Mouse (Mus musculus): ENCODE results near the gene Map4k4.

The Map4k4 gene

GRCm38 (mm10) chr1:39993921-39994320 lies 93.2 kb downstream of the Map4k4 start:
- CTCF ChIA-PET, result interaction anchor here in 1 of 4 experiments (0.8 kb wide), 1 partner anchor 36 kb away, joined by 3 read pairs; no protein-coding TSS in a partner anchor
- POLR2A ChIA-PET, result interaction anchor here in 2 of 4 experiments (0.9 to 1.6 kb wide), 2 partner anchors 13 kb away, joined by 3 to 5 read pairs; no protein-coding TSS in a partner anchor

GRCm38 (mm10) chr1:39995593-39995992 lies 94.9 kb downstream of the Map4k4 start:
- ChIA-PET POLR2A (interaction anchor here in 1 of 4 experiments (0.6 to 1.0 kb wide), 3 partner anchors 8 to 1214 kb away, joined by 3 read pairs; no protein-coding TSS in a partner anchor), CTCF (no interaction called here)

GRCm38 (mm10) chr1:40000476-40000875 lies 99.8 kb downstream of the Map4k4 start:
- ChIA-PET POLR2A (interaction anchor here in 3 of 4 experiments (0.9 to 1.9 kb wide), 6 partner anchors 10 to 213 kb away, joined by 3 to 4 read pairs (median 3); no protein-coding TSS in a partner anchor), CTCF (interaction anchor here in 2 of 4 experiments (0.5 to 1.5 kb wide), 8 partner anchors 8 to 521 kb away, joined by 3 to 4 read pairs (median 3); no protein-coding TSS in a partner anchor)

- POLR2A ChIA-PET, result interaction anchor here in 3 of 4 experiments (0.9 to 2.1 kb wide), 5 partner anchors 11 to 213 kb away, joined by 3 to 6 read pairs (median 4); no protein-coding TSS in a partner anchor
These were observed 100.2 kb downstream of the Map4k4 start for GRCm38 (mm10) chr1:40000899-40001298.

GRCm38 (mm10) chr1:40002129-40002727 lies 101.5 kb downstream of the Map4k4 start:
- CTCF ChIA-PET, result interaction anchor here in 2 of 4 experiments (0.6 to 1.2 kb wide), 6 partner anchors 16 to 132 kb away, joined by 3 to 5 read pairs (median 3); no protein-coding TSS in a partner anchor
- POLR2A ChIA-PET, result interaction anchor here in 3 of 4 experiments (0.8 to 2.1 kb wide), 4 partner anchors 13 to 157 kb away, joined by 3 to 6 read pairs (median 4); no protein-coding TSS in a partner anchor

More at GRCm38 (mm10) chr1:40000899-40001298, 100.2 kb downstream of the Map4k4 start:
- CTCF ChIA-PET, result interaction anchor here in 3 of 4 experiments (0.5 to 1.5 kb wide), 13 partner anchors 9 to 703 kb away, joined by 3 to 9 read pairs (median 4); partner anchors contain the start of gene Il18r1 (in 1 of the 3)

- POLR2A ChIA-PET, result interaction anchor here in 1 of 4 experiments (0.6 to 1.6 kb wide), 2 partner anchors 13 to 942 kb away, joined by 3 to 5 read pairs; no protein-coding TSS in a partner anchor
- CTCF ChIA-PET, result interaction anchor here in 2 of 4 experiments (0.5 kb wide), 2 partner anchors 42 to 400 kb away, joined by 3 to 8 read pairs; no protein-coding TSS in a partner anchor
These were observed 105.4 kb downstream of the Map4k4 start for GRCm38 (mm10) chr1:40006043-40006651.

- ChIA-PET POLR2A (interaction anchor here in 3 of 4 experiments (0.7 to 1.3 kb wide), 3 partner anchors 10 to 77 kb away, joined by 3 read pairs; no protein-coding TSS in a partner anchor), CTCF (interaction anchor here in 1 of 4 experiments (0.6 kb wide), 1 partner anchor 85 kb away, joined by 10 read pairs; no protein-coding TSS in a partner anchor)
These were observed 107.3 kb downstream of the Map4k4 start for GRCm38 (mm10) chr1:40007962-40008471.

- CTCF ChIA-PET, result no interaction called here
- POLR2A ChIA-PET, result no interaction called here
These were observed 112.0 kb downstream of the Map4k4 start for GRCm38 (mm10) chr1:40012696-40013095.

GRCm38 (mm10) chr1:40015066-40015678 lies 114.5 kb downstream of the Map4k4 start:
- ChIA-PET CTCF (no interaction called here), POLR2A (interaction anchor here in 2 of 4 experiments (0.6 to 1.6 kb wide), 3 partner anchors 13 to 1058 kb away, joined by 3 to 6 read pairs (median 4); no protein-coding TSS in a partner anchor)

- ChIA-PET CTCF (interaction anchor here in 1 of 4 experiments (0.7 kb wide), 1 partner anchor 19 kb away, joined by 3 read pairs; no protein-coding TSS in a partner anchor), POLR2A (interaction anchor here in 1 of 4 experiments (1.1 to 1.2 kb wide), 2 partner anchors 12 to 18 kb away, joined by 3 read pairs; no protein-coding TSS in a partner anchor)
These were observed 120.9 kb downstream of the Map4k4 start for GRCm38 (mm10) chr1:40021617-40022016.

- CTCF ChIA-PET, result no interaction called here
These were observed 121.9 kb downstream of the Map4k4 start for GRCm38 (mm10) chr1:40022472-40023135.

GRCm38 (mm10) chr1:40023206-40023605 lies 122.5 kb downstream of the Map4k4 start:
- POLR2A ChIA-PET, result no interaction called here

More at GRCm38 (mm10) chr1:40022472-40023135, 121.9 kb downstream of the Map4k4 start:
- POLR2A ChIA-PET, result no interaction called here

GRCm38 (mm10) chr1:40023748-40024147 lies 123.0 kb downstream of the Map4k4 start:
- ChIA-PET CTCF (no interaction called here), POLR2A (no interaction called here)

More at GRCm38 (mm10) chr1:40023206-40023605, 122.5 kb downstream of the Map4k4 start:
- CTCF ChIA-PET, result no interaction called here

GRCm38 (mm10) chr1:40024554-40025320 lies 124.0 kb downstream of the Map4k4 start:
- ChIA-PET POLR2A (interaction anchor here in 1 of 4 experiments (0.6 kb wide), 1 partner anchor 14 kb away, joined by 6 read pairs; no protein-coding TSS in a partner anchor), CTCF (no interaction called here)

- ChIA-PET CTCF (no interaction called here), POLR2A (interaction anchor here in 1 of 4 experiments (0.6 kb wide), 1 partner anchor 14 kb away, joined by 6 read pairs; no protein-coding TSS in a partner anchor)
These were observed 124.7 kb downstream of the Map4k4 start for GRCm38 (mm10) chr1:40025416-40025815.

- ChIA-PET POLR2A (interaction anchor here in 2 of 4 experiments (0.7 to 1.6 kb wide), 3 partner anchors 27 to 385 kb away, joined by 4 to 5 read pairs (median 4); no protein-coding TSS in a partner anchor), CTCF (no interaction called here)
These were observed 126.5 kb downstream of the Map4k4 start for GRCm38 (mm10) chr1:40027116-40027620.
